Mouse (Mus musculus) stomach, embryonic 16.5 days (tissue): Measurements from ENCODE around the gene Sptbn2. TPM values are rescaled to one million over a fixed set of nuclear protein-coding genes. Genes with fewer than 3 reads are reported as not detected.

Experiments used
- polyA plus RNA-seq: library from polyadenylated mRNA; unstranded; fragments of >200 nt; fragmentation: Nextera tagmentation; extraction: Ambion mirVana; gene quantifications from 2 replicates; pipeline ENCODE4 v1.2.1, GENCODE M21; 2015

Gene Sptbn2
- polyA plus RNA-seq, 1 experiment from 2014 or later = 4.7 TPM

Other genes starting within 250 kb of the Sptbn2 start
- 0.75 and 0.96 TPM in 2 replicates for gene Syt12, start 233.7 kb upstream of the Sptbn2 start, polyA plus RNA-seq
- 1.8 and 2.5 TPM in 2 replicates for gene 2010003K11Rik, start 212.6 kb upstream of the Sptbn2 start, polyA plus RNA-seq
- gene Pcx, start 200.7 kb upstream of the Sptbn2 start, polyA plus RNA-seq = 24.0 and 30.0 TPM in 2 replicates
- 2.1 and 2.5 TPM in 2 replicates for gene Lrfn4, start 95.5 kb upstream of the Sptbn2 start, polyA plus RNA-seq
- gene Rce1, start 85.5 kb upstream of the Sptbn2 start, polyA plus RNA-seq = 64.7 and 66.0 TPM in 2 replicates
- gene Gm960, start 12.5 kb upstream of the Sptbn2 start, polyA plus RNA-seq = 1.2 and 3.0 TPM in 2 replicates
- gene Rbm4b, start 45.3 kb downstream of the Sptbn2 start, polyA plus RNA-seq = 50.3 and 54.8 TPM in 2 replicates
- 47.4 and 47.5 TPM in 2 replicates for gene Rbm4, start 82.7 kb downstream of the Sptbn2 start, polyA plus RNA-seq
- 32.1 TPM in 2 replicates for gene Gm21992, start 100.4 kb downstream of the Sptbn2 start, polyA plus RNA-seq
- 74.2 and 75.0 TPM in 2 replicates for gene Rbm14, start 100.5 kb downstream of the Sptbn2 start, polyA plus RNA-seq
- gene Ccs, start 128.2 kb downstream of the Sptbn2 start, polyA plus RNA-seq = 56.6 and 60.3 TPM in 2 replicates
- gene Ccdc87, start 128.2 kb downstream of the Sptbn2 start, polyA plus RNA-seq = 0.09 TPM in 1 of 2 replicates, not detected in the other
- 28.4 and 34.1 TPM in 2 replicates for gene Ctsf, start 144.0 kb downstream of the Sptbn2 start, polyA plus RNA-seq
- gene Actn3, start 166.7 kb downstream of the Sptbn2 start, polyA plus RNA-seq = 5.3 and 8.9 TPM in 2 replicates
- 11.6 and 12.5 TPM in 2 replicates for gene Zdhhc24, start 167.5 kb downstream of the Sptbn2 start, polyA plus RNA-seq
- 2.8 and 3.6 TPM in 2 replicates for gene Bbs1, start 195.5 kb downstream of the Sptbn2 start, polyA plus RNA-seq
- 119 and 134 TPM in 2 replicates for gene Dpp3, start 217.1 kb downstream of the Sptbn2 start, polyA plus RNA-seq
- gene Peli3, start 232.0 kb downstream of the Sptbn2 start, polyA plus RNA-seq = 1.8 and 1.9 TPM in 2 replicates